Mouse (Mus musculus): ENCODE data around the gene Otud3. TPM values are rescaled to one million over a fixed set of nuclear protein-coding genes. Genes with fewer than 3 reads are reported as not detected.

Otud3 gene
- polyA plus RNA-seq, 1 experiment: 5.0 TPM

GRCm38 (mm10) chr4:138851463-138851862, 62.3 kb downstream of the Otud3 start:
- peak; percentile 48 for DNase-seq (ENCODE audit: low spot score)

Other genes with a start within 250 kb of the Otud3 start
- gene Pla2g2c, start 189.2 kb downstream of the Otud3 start, polyA plus RNA-seq (2012; rRNA removed): not detected in 2 replicates
- 0.10 and 0.25 TPM in 2 replicates for gene Ubxn10, start 176.8 kb downstream of the Otud3 start, polyA plus RNA-seq (2012; rRNA removed)
- not detected in 2 replicates for gene Pla2g2f, start 156.3 kb downstream of the Otud3 start, polyA plus RNA-seq (2012; rRNA removed)
- gene Pla2g2d, start 138.2 kb downstream of the Otud3 start, polyA plus RNA-seq (2012; rRNA removed): 5.2 and 6.4 TPM in 2 replicates
- 0.46 and 0.73 TPM in 2 replicates for gene Pla2g5, start 50.5 kb downstream of the Otud3 start, polyA plus RNA-seq (2012; rRNA removed)
- gene Gm13030, start 40.0 kb downstream of the Otud3 start, polyA plus RNA-seq (2012; rRNA removed): not detected in 2 replicates
- gene Pla2g2e, start 36.0 kb downstream of the Otud3 start, polyA plus RNA-seq (2012; rRNA removed): 1.4 and 1.5 TPM in 2 replicates
- 0.43 and 0.61 TPM in 2 replicates for gene Rnf186, start 53.2 kb upstream of the Otud3 start, polyA plus RNA-seq (2012; rRNA removed)
- 28.8 and 31.0 TPM in 2 replicates for gene Tmco4, start 58.9 kb upstream of the Otud3 start, polyA plus RNA-seq (2012; rRNA removed)
- 0.06 and 0.07 TPM in 2 replicates for gene Htr6, start 161.6 kb upstream of the Otud3 start, polyA plus RNA-seq (2012; rRNA removed)
- 323 and 360 TPM in 2 replicates for gene Nbl1, start 179.0 kb upstream of the Otud3 start, polyA plus RNA-seq (2012; rRNA removed)
- 174 and 186 TPM in 2 replicates for gene Minos1, start 217.2 kb upstream of the Otud3 start, polyA plus RNA-seq (2012; rRNA removed)